Mouse (Mus musculus): ENCODE measurements at regions not wholly inside any gene's neighbourhood (a gene's known extent, or its start where the extent isn't known, plus 50 kb on each side); places are given as distances from the start of the nearest gene placed in this dataset.

DNA sequence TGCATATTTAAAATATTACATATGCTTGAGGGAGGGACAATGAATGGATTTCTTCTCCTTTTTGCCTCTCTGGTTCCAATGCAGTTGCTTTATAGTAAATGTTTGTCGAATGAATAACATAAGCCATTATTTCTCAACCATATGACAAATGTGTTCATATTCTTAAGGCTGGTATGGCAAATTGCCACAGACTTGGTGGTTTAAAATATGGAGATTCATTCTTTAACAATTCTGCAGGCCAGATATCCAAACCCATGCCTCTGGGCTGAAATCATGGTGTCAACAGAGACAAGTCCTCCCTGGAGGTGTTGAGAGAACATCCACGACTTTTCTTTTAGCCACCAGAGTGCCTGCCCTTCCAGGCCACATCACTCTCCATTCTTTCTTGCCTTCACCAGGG is 193.4 kb downstream of the Ttc8 start:
- TF ChIP-seq POLR2A (IDR thresholded peaks at IDR 0.05; ENCODE audit: extremely low read depth, insufficient read depth, low read length) (no peak), CTCF (IDR thresholded peaks at IDR 0.05; ENCODE audit: low read depth, low read length) (no peak)
